Comparison of ENCODE assay signal across 41 mouse cellular contexts in the genomic region with DNA sequence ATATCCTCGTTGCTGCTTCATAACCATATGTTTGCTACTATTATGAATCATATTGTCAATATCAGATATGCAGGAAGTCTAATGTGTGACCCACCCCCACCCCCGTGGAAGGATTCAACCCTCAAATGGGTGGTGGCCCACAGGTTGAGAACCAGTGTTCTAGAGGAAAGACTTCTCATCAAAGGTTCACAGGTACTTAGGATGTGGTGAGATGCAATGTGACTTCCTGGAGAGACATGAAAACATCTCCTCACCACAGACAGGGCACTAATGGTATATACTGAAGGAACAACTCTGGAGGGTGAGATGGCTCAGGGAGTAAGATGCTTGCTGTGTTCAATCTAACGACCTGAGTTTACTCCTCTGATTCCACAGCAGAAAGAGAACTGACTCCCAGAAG. TPM values are rescaled to one million over a fixed set of nuclear protein-coding genes. Genes with fewer than 3 reads are reported as not detected.
DNase-seq lines count a peak whose midpoint lies in the region; ATAC-seq lines count a peak whose summit lies in the region.
"Had no signal": no experiment of that assay in that cellular context is flagged by ENCODE, and none has a peak within 500 bp of the region (broad histone marks: within the 10 kb centered on the region; RNA-seq: fewer than 3 reads in every experiment).

No protein-coding gene starts in this region.

- DNase-seq in lung, postnatal 25 days (ENCODE audit: low spot score), result peak; percentile 5
- DNase-seq in lung, postnatal 14 days, result no peak
- peak; percentile 11 for DNase-seq in thymus, postnatal 14 days
- DNase-seq in thymus, postnatal 4 days, result no peak
- DNase-seq in forebrain, embryonic 10.5 days (ENCODE audit: extremely low spot score, low spot score), result no peak
- no peak for DNase-seq in heart, postnatal 14 days
- DNase-seq: adrenal gland, postnatal 25 days; cerebellum, adult 11-12 months; cerebellum, postnatal 14 days; forebrain, postnatal 0 days; gastrocnemius, postnatal 10 days; heart, postnatal 10 days; kidney, adult 2 months; kidney, postnatal 4 days; liver, embryonic 13.5 days; midbrain, embryonic 14.5 days; right cerebral cortex, adult 18-20 months; right cerebral cortex, postnatal 4 days had no signal

- ATAC-seq in inflammation-experienced regulatory T-cells, adult 6 months, result peak; percentile 95
- ATAC-seq: forebrain, postnatal 0 days; intestine, embryonic 15.5 days; lung, postnatal 0 days had no signal

- H3K27ac ChIP-seq in forebrain, embryonic 10.5 days, result no peak overlapping the region
- H3K27ac ChIP-seq: forebrain, embryonic 12.5 days; heart, embryonic 13.5 days; hindbrain, embryonic 10.5 days; hindbrain, embryonic 15.5 days; intestine, embryonic 15.5 days; limb, embryonic 13.5 days; liver, embryonic 13.5 days had no signal

- H3K9me3 ChIP-seq in forebrain, embryonic 10.5 days, result peaks cover 1% of the 10 kb centered on the region; the same call in 1 of the 2 replicates
- H3K9me3 ChIP-seq: forebrain, embryonic 12.5 days; hindbrain, embryonic 10.5 days; hindbrain, embryonic 15.5 days; intestine, embryonic 15.5 days; limb, embryonic 13.5 days; liver, embryonic 13.5 days had no signal

- intact Hi-C loops in heart, postnatal 14 days (cut with DNase I), result no loop called here

- 81% methylated on average over 3 of the region's 3 CpGs for WGBS in forebrain, embryonic 10.5 days

- H3K4me3 ChIP-seq in forebrain, embryonic 10.5 days, result no peak overlapping the region
- H3K4me3 ChIP-seq: erythroblast, embryonic 14.5 days; forebrain, embryonic 12.5 days; heart, embryonic 13.5 days; hindbrain, embryonic 10.5 days; hindbrain, embryonic 15.5 days; intestine, embryonic 15.5 days; limb, embryonic 13.5 days; liver, embryonic 13.5 days had no signal

- H3K4me1 ChIP-seq in forebrain, embryonic 10.5 days, result no peaks in the 10 kb centered on the region
- H3K4me1 ChIP-seq: forebrain, embryonic 12.5 days; heart, embryonic 13.5 days; hindbrain, embryonic 10.5 days; hindbrain, embryonic 15.5 days; intestine, embryonic 15.5 days; limb, embryonic 13.5 days; liver, embryonic 13.5 days had no signal

- no peaks in the 10 kb centered on the region for H3K27me3 ChIP-seq in forebrain, embryonic 10.5 days (ENCODE audit: poor library complexity, severe bottlenecking)
- H3K27me3 ChIP-seq: forebrain, embryonic 12.5 days; heart, embryonic 13.5 days; hindbrain, embryonic 15.5 days; intestine, embryonic 15.5 days; limb, embryonic 13.5 days; liver, embryonic 13.5 days had no signal

- H3K36me3 ChIP-seq in forebrain, embryonic 10.5 days (replicated peaks), result no peaks in the 10 kb centered on the region
- H3K36me3 ChIP-seq: forebrain, embryonic 12.5 days; heart, embryonic 13.5 days; hindbrain, embryonic 10.5 days; hindbrain, embryonic 15.5 days; intestine, embryonic 15.5 days; limb, embryonic 13.5 days; liver, embryonic 13.5 days had no signal

RNA-seq across cellular contexts. Expression of a gene that starts 14.7 kb away (rescaled TPM):
- not detected for polyA plus RNA-seq in inflammation-experienced regulatory T-cells, adult 6 months (2017; shearing (Covaris generic))
- polyA plus RNA-seq in forebrain, embryonic 10.5 days (2016; fragmentation: Nextera tagmentation; extraction: Ambion mirVana), result not detected in 2 replicates
- total RNA-seq in heart, postnatal 14 days (2021), result not detected
- total RNA-seq: adrenal gland, postnatal 25 days; CH12.LX; ES-E14; forebrain, postnatal 0 days; gastrocnemius, postnatal 10 days; heart, adult 8-10 months; heart, postnatal 10 days; layer of hippocampus, adult 8-10 months; layer of hippocampus, postnatal 25 days; monocyte, adult 5-6 weeks had no signal
- polyA plus RNA-seq: erythroblast, embryonic 14.5 days; forebrain, embryonic 12.5 days; gonadal fat pad, adult 2 months; heart, embryonic 13.5 days; hindbrain, embryonic 10.5 days; intestine, embryonic 15.5 days; kidney, adult 2 months; kidney, embryonic 16.5 days; limb, embryonic 13.5 days; liver, embryonic 13.5 days; lung, postnatal 0 days; neural tube, embryonic 11.5 days; stomach, embryonic 16.5 days had no signal

RNA-seq across cellular contexts. Expression of a gene that starts 38.3 kb away (rescaled TPM):
- not detected for polyA plus RNA-seq in inflammation-experienced regulatory T-cells, adult 6 months (2017; shearing (Covaris generic))
- not detected in 2 replicates for polyA plus RNA-seq in forebrain, embryonic 10.5 days (2016; fragmentation: Nextera tagmentation; extraction: Ambion mirVana)
- total RNA-seq in heart, postnatal 14 days (2021), result not detected
- total RNA-seq: adrenal gland, postnatal 25 days; CH12.LX; ES-E14; forebrain, postnatal 0 days; gastrocnemius, postnatal 10 days; heart, adult 8-10 months; heart, postnatal 10 days; layer of hippocampus, adult 8-10 months; layer of hippocampus, postnatal 25 days; left cerebral cortex, adult 8-10 months; left cerebral cortex, postnatal 36 days; monocyte, adult 5-6 weeks had no signal
- polyA plus RNA-seq: cortical plate, adult 2 months; embryonic facial prominence, embryonic 14.5 days; erythroblast, embryonic 14.5 days; forebrain, embryonic 12.5 days; forebrain, postnatal 0 days; gonadal fat pad, adult 2 months; heart, embryonic 13.5 days; hindbrain, embryonic 10.5 days; hindbrain, embryonic 15.5 days; intestine, embryonic 15.5 days; kidney, adult 2 months; kidney, embryonic 16.5 days; limb, embryonic 13.5 days; liver, embryonic 13.5 days; lung, postnatal 0 days; midbrain, embryonic 14.5 days; neural tube, embryonic 11.5 days; stomach, embryonic 16.5 days had no signal

RNA-seq across cellular contexts. Expression of a gene that starts 43.4 kb away (rescaled TPM):
- polyA plus RNA-seq in inflammation-experienced regulatory T-cells, adult 6 months (2017; shearing (Covaris generic)), result not detected
- polyA plus RNA-seq in forebrain, embryonic 10.5 days (2016; fragmentation: Nextera tagmentation; extraction: Ambion mirVana), result not detected in 2 replicates
- not detected for total RNA-seq in heart, postnatal 14 days (2021)
- total RNA-seq: adrenal gland, postnatal 25 days; ES-E14; forebrain, postnatal 0 days; gastrocnemius, postnatal 10 days; heart, adult 8-10 months; heart, postnatal 10 days; layer of hippocampus, adult 8-10 months; layer of hippocampus, postnatal 25 days; left cerebral cortex, adult 8-10 months; left cerebral cortex, postnatal 36 days; monocyte, adult 5-6 weeks had no signal
- polyA plus RNA-seq: cortical plate, adult 2 months; embryonic facial prominence, embryonic 14.5 days; erythroblast, embryonic 14.5 days; forebrain, embryonic 12.5 days; forebrain, postnatal 0 days; gonadal fat pad, adult 2 months; heart, embryonic 13.5 days; hindbrain, embryonic 10.5 days; hindbrain, embryonic 15.5 days; intestine, embryonic 15.5 days; kidney, adult 2 months; kidney, embryonic 16.5 days; limb, embryonic 13.5 days; liver, embryonic 13.5 days; lung, postnatal 0 days; midbrain, embryonic 14.5 days; neural tube, embryonic 11.5 days; stomach, embryonic 16.5 days had no signal

RNA-seq across cellular contexts. Expression of a gene that starts 51.9 kb away (rescaled TPM):
- 1 to 10 TPM; 1.7 to 7.1 (median 3.9) TPM for polyA plus RNA-seq in inflammation-experienced regulatory T-cells, adult 6 months (2017; shearing (Covaris generic))
- 24.8 and 25.9 TPM in 2 replicates for polyA plus RNA-seq in forebrain, embryonic 10.5 days (2016; fragmentation: Nextera tagmentation; extraction: Ambion mirVana)
- 100 to 1,000 TPM; 301 to 315 TPM for total RNA-seq in heart, postnatal 14 days (2021)

Comparison
In these comparisons a context has a peak if more than half of its experiments do, and no peak if none do; other contexts are left out.
1. DNase-seq: peak in lung, postnatal 25 days (single experiment) and thymus, postnatal 14 days (single experiment); none in lung, postnatal 14 days (single experiment), thymus, postnatal 4 days (single experiment), forebrain, embryonic 10.5 days (single experiment) and heart, postnatal 14 days (0 of 2).